Mouse (Mus musculus): ENCODE measurements at regions not wholly inside any gene's neighbourhood (a gene's known extent, or its start where the extent isn't known, plus 50 kb on each side); places are given as distances from the start of the nearest gene placed in this dataset.

- no peak overlapping the region for H3K27ac ChIP-seq
- no peak overlapping the region for H3K9ac ChIP-seq (replicated peaks)
- peak overlapping the region; percentile 53 for H3K4me2 ChIP-seq (replicated peaks)
- WGBS, result under 1% methylated on average over 32 of the region's 35 CpGs
- peak overlapping the region; percentile 26 for H3K4me3 ChIP-seq (replicated peaks)
- H3K27me3 ChIP-seq, result peaks cover 75% of the 10 kb centered on the region
- no peak for ATAC-seq
- no peaks in the 10 kb centered on the region for H3K36me3 ChIP-seq
- peaks cover 46% of the 10 kb centered on the region for H3K4me1 ChIP-seq (replicated peaks)
- H3K9me3 ChIP-seq, result no peaks in the 10 kb centered on the region
Measured at GRCm38 (mm10) chr14:61686101-61686691, 78.9 kb downstream of the Kcnrg start.

DNA sequence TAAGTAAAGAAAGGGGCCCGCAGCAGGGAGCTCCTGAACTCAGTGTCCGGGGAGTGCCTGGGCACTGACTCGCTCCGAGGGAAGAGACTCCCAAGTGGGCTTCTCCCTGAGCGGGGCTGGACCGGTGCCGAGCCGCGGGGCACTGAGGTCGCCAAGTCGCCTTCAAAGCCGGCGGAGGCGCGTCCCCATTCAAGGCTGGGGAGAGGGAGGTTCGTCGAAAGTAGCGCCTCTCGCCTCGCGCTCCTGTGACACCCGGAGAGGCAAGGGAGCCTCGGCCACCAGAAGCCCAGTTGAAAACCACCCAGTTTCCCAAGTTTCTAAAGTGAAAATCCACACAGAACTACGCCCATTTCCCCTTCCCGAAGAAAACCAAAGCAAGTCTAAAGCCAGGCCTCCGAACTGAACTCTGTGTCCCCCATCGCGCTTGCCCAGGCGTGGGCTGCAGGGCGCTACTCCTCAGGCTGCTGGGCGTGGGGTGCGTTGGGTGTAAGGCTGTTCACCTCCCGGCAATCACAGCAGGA lies 79.6 kb downstream of the Kcnrg start:
- Histone ChIP-seq H3K9ac (replicated peaks) (no peak overlapping the region), H3K4me3 (replicated peaks) (peak overlapping the region; percentile 26), H3K36me3 (no peaks in the 10 kb centered on the region), H3K27ac (no peak overlapping the region), H3K9me3 (no peaks in the 10 kb centered on the region), H3K4me1 (replicated peaks) (peaks cover 46% of the 10 kb centered on the region), H3K27me3 (peaks cover 82% of the 10 kb centered on the region), H3K4me2 (replicated peaks) (peak overlapping the region; percentile 53)
- ATAC-seq, result no peak
- WGBS, result under 1% methylated on average over 33 of the region's 33 CpGs

- H3K4me3 ChIP-seq (replicated peaks), result peak overlapping the region; percentile 26
- H3K27ac ChIP-seq, result no peak overlapping the region
- H3K4me1 ChIP-seq (replicated peaks), result peaks cover 46% of the 10 kb centered on the region
- H3K9me3 ChIP-seq, result no peaks in the 10 kb centered on the region
- no peak for ATAC-seq
- H3K27me3 ChIP-seq, result peaks cover 83% of the 10 kb centered on the region
- no peak overlapping the region for H3K9ac ChIP-seq (replicated peaks)
- peak overlapping the region; percentile 53 for H3K4me2 ChIP-seq (replicated peaks)
- WGBS, result under 1% methylated on average over 15 of the region's 15 CpGs
- no peaks in the 10 kb centered on the region for H3K36me3 ChIP-seq
Measured at GRCm38 (mm10) chr14:61687346-61688012, 80.2 kb downstream of the Kcnrg start.

DNA sequence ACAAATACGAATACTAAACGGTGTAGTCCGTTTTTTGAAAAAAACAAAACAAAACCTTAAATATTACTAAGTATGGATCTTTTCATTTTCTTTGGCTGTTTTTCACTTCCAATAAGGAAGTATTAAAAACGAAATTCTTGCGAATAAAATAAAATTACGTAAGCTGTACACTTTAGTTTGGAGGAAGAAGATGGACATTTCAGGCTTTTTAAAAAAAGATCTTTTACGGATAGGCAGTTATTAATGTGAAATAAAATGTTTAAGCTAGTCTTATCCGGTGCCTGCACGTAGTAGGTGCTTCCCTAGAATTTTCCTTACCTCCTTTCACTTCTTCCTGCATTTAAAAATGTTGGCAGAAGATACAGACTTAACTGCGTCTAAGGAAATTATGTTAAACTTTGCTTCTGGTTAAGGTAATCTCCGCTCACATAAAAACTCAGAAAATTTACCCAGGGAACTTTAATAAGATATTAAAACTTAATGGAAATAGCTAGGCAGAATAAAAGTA lies 80.8 kb downstream of the Kcnrg start:
- WGBS, result 5% methylated on average over 11 of the region's 11 CpGs
- Histone ChIP-seq H3K4me1 (replicated peaks) (peaks cover 40% of the 10 kb centered on the region), H3K36me3 (no peaks in the 10 kb centered on the region)

DNA sequence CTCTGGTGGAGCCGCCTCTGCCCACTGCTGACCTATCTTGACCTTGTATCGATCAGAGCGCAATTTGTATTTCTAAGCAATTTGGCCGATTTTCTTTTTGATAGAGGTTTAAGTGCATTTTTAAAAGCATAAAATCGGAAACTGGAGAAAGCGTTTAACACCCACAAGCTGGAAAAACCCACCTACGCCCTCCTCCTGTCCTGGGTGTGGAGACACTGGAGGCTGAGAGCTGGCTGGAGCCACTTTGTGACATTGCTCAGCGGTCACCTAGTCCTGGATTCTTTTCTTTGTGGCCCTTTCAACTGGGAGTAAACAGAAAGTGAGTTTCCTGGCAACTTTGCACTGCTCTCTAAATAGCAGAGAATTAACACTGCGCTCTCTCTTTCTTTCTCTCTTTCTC lies 81.4 kb downstream of the Kcnrg start:
- Histone ChIP-seq H3K4me3 (replicated peaks) (peak overlapping the region; percentile 17; the same call in 1 of the 2 replicates), H3K27me3 (peaks cover 75% of the 10 kb centered on the region), H3K27ac (no peak overlapping the region), H3K36me3 (no peaks in the 10 kb centered on the region), H3K4me1 (replicated peaks) (peaks cover 36% of the 10 kb centered on the region), H3K4me2 (replicated peaks) (no peak overlapping the region), H3K9me3 (no peaks in the 10 kb centered on the region), H3K9ac (replicated peaks) (no peak overlapping the region)
- 2% methylated on average over 9 of the region's 9 CpGs for WGBS
- ATAC-seq, result no peak

More for the DNA sequence above, 80.8 kb downstream of the Kcnrg start:
- Histone ChIP-seq H3K9ac (replicated peaks) (no peak overlapping the region), H3K9me3 (no peaks in the 10 kb centered on the region), H3K27me3 (peaks cover 81% of the 10 kb centered on the region), H3K4me3 (replicated peaks) (no peak overlapping the region), H3K27ac (no peak overlapping the region), H3K4me2 (replicated peaks) (no peak overlapping the region)
- ATAC-seq, result no peak

GRCm38 (mm10) chr14:61689281-61689680 lies 82.0 kb downstream of the Kcnrg start:
- H3K4me3 ChIP-seq (replicated peaks), result peak overlapping the region; percentile 17
- peaks cover 69% of the 10 kb centered on the region for H3K27me3 ChIP-seq
- peak overlapping the region; percentile 44 for H3K4me2 ChIP-seq (replicated peaks)
- WGBS, result under 1% methylated on average over 21 of the region's 21 CpGs
- peaks cover 30% of the 10 kb centered on the region for H3K4me1 ChIP-seq (replicated peaks)
- no peak for ATAC-seq
- H3K9ac ChIP-seq (replicated peaks), result no peak overlapping the region
- no peaks in the 10 kb centered on the region for H3K9me3 ChIP-seq
- H3K36me3 ChIP-seq, result no peaks in the 10 kb centered on the region
- no peak overlapping the region for H3K27ac ChIP-seq

GRCm38 (mm10) chr14:61689776-61690175 lies 82.5 kb downstream of the Kcnrg start:
- Histone ChIP-seq H3K9me3 (no peaks in the 10 kb centered on the region), H3K4me3 (replicated peaks) (peak overlapping the region; percentile 17; the same call in 1 of the 2 replicates), H3K27me3 (peaks cover 64% of the 10 kb centered on the region), H3K27ac (no peak overlapping the region), H3K9ac (replicated peaks) (no peak overlapping the region), H3K36me3 (no peaks in the 10 kb centered on the region), H3K4me2 (replicated peaks) (peak overlapping the region; percentile 44), H3K4me1 (replicated peaks) (peaks cover 26% of the 10 kb centered on the region)
- WGBS, result 7% methylated on average over 24 of the region's 24 CpGs
- ATAC-seq, result no peak

- Histone ChIP-seq H3K4me3 (replicated peaks) (no peak overlapping the region), H3K4me1 (replicated peaks) (peaks cover 15% of the 10 kb centered on the region), H3K9ac (replicated peaks) (no peak overlapping the region), H3K9me3 (no peaks in the 10 kb centered on the region), H3K27me3 (peaks cover 48% of the 10 kb centered on the region), H3K4me2 (replicated peaks) (no peak overlapping the region), H3K36me3 (no peaks in the 10 kb centered on the region), H3K27ac (no peak overlapping the region)
- 90% methylated on average over 6 of the region's 6 CpGs for WGBS
- no peak for ATAC-seq
Measured at GRCm38 (mm10) chr14:61691785-61692372, 84.6 kb downstream of the Kcnrg start.

- no peak for ATAC-seq
- Histone ChIP-seq H3K9me3 (no peaks in the 10 kb centered on the region), H3K27ac (no peak overlapping the region), H3K4me2 (replicated peaks) (no peak overlapping the region), H3K4me1 (replicated peaks) (peaks cover 5% of the 10 kb centered on the region), H3K36me3 (no peaks in the 10 kb centered on the region), H3K9ac (replicated peaks) (no peak overlapping the region), H3K4me3 (replicated peaks) (no peak overlapping the region), H3K27me3 (peaks cover 26% of the 10 kb centered on the region)
- WGBS, result 92% methylated on average over 3 of the region's 3 CpGs
Measured at GRCm38 (mm10) chr14:61694796-61695195, 87.5 kb downstream of the Kcnrg start.

- Histone ChIP-seq H3K4me2 (replicated peaks) (no peak overlapping the region), H3K4me3 (replicated peaks) (no peak overlapping the region), H3K27me3 (peaks cover 10% of the 10 kb centered on the region), H3K9me3 (no peaks in the 10 kb centered on the region), H3K36me3 (no peaks in the 10 kb centered on the region), H3K9ac (replicated peaks) (no peak overlapping the region), H3K4me1 (replicated peaks) (0 out of 2 replicates have a peak, but pooled peaks cover 5% of the 10 kb centered on the region), H3K27ac (no peak overlapping the region)
- 56% methylated on average over 7 of the region's 7 CpGs for WGBS
- ATAC-seq, result no peak
Measured at GRCm38 (mm10) chr14:61696290-61696842, 89.1 kb downstream of the Kcnrg start.

GRCm38 (mm10) chr14:61696886-61697554 lies 89.8 kb downstream of the Kcnrg start:
- H3K9ac ChIP-seq (replicated peaks), result no peak overlapping the region
- no peaks in the 10 kb centered on the region for H3K9me3 ChIP-seq
- H3K4me2 ChIP-seq (replicated peaks), result no peak overlapping the region
- no peak for ATAC-seq
- H3K36me3 ChIP-seq, result no peaks in the 10 kb centered on the region
- 0 out of 2 replicates have a peak, but pooled peaks cover 5% of the 10 kb centered on the region for H3K4me1 ChIP-seq (replicated peaks)
- no peak overlapping the region for H3K27ac ChIP-seq
- H3K27me3 ChIP-seq, result peaks cover 5% of the 10 kb centered on the region; the same call in 1 of the 2 replicates
- 79% methylated on average over 13 of the region's 13 CpGs for WGBS
- no peak overlapping the region for H3K4me3 ChIP-seq (replicated peaks)

All from midbrain, embryonic 13.5 days (tissue).